Mouse (Mus musculus) stomach, embryonic 14.5 days (tissue): Measurements from ENCODE around the gene Tmem210. TPM values are rescaled to one million over a fixed set of nuclear protein-coding genes. Genes with fewer than 3 reads are reported as not detected.

ENCODE experiments used
- ATAC-seq: fragments of 200-750 bp; cut with Nextera tagmentation; 2 replicates; pipeline ENCODE4 v1.8.0; 2017; ENCODE audit warnings: low read depth, moderate TSS enrichment; ENCODE audit not compliant: insufficient number of reproducible peaks, insufficient read depth, low FRiP score
- H3K27ac ChIP-seq: fragments of 300-500 bp; sonication (generic); 2 replicates; pipeline ENCODE4 v1.5.1; 2014; ENCODE audit warnings: mild to moderate bottlenecking, low read length, moderate library complexity, mixed read lengths
- H3K27me3 ChIP-seq: fragments of 300-500 bp; sonication (generic); 2 replicates; pipeline ENCODE4 v1.6.1; 2014; ENCODE audit warnings: low read length, control low read depth, mixed read lengths; ENCODE audit not compliant: control insufficient read depth, insufficient read depth
- H3K36me3 ChIP-seq: fragments of 300-500 bp; sonication (generic); 2 replicates; pipeline ENCODE4 v1.6.1; 2014; ENCODE audit warnings: mild to moderate bottlenecking, control low read depth, low read length, moderate library complexity, mixed read lengths; ENCODE audit not compliant: control insufficient read depth, insufficient read depth
- H3K4me1 ChIP-seq: fragments of 300-500 bp; sonication (generic); 2 replicates; pipeline ENCODE4 v1.6.1; 2014; ENCODE audit warnings: low read length, control low read depth, mixed read lengths; ENCODE audit not compliant: control insufficient read depth, insufficient read depth
- H3K4me2 ChIP-seq: fragments of 300-500 bp; sonication (generic); replicated peaks from 2 replicates; pipeline ENCODE4 v1.6.1; 2014; ENCODE audit warnings: low read depth, low read length, control low read depth
- H3K4me3 ChIP-seq: fragments of 300-500 bp; sonication (generic); 2 replicates; pipeline ENCODE4 v1.5.1; 2014; ENCODE audit warnings: low read depth, low read length, control low read depth
- H3K9ac ChIP-seq: fragments of 300-500 bp; sonication (generic); replicated peaks from 2 replicates; pipeline ENCODE4 v1.6.1; 2014; ENCODE audit warnings: low read depth, mild to moderate bottlenecking, control low read depth, low read length, moderate library complexity, mixed read lengths
- H3K9me3 ChIP-seq: fragments of 300-500 bp; sonication (generic); 2 replicates; pipeline ENCODE4 v1.6.1; 2016; ENCODE audit warnings: low read depth, low read length, control low read depth; ENCODE audit not compliant: control insufficient read depth
- WGBS: fragments of 180-500 bp; shearing (Covaris S2); extraction: QIAGEN DNeasy Blood & Tissue Kit; methylation state at CpG from one replicate; pipeline ENCODE4 v1.1.7; 2014; 5-methylcytosine and 5-hydroxymethylcytosine counted together
- polyA plus RNA-seq: library from polyadenylated mRNA; unstranded; fragments of >200 nt; fragmentation: Nextera tagmentation; extraction: Ambion mirVana; gene quantifications from 2 replicates; pipeline ENCODE4 v1.2.1, GENCODE M21; 2014

The Tmem210 gene
- polyA plus RNA-seq, 1 experiment from 2014 or later = not detected

DNA sequence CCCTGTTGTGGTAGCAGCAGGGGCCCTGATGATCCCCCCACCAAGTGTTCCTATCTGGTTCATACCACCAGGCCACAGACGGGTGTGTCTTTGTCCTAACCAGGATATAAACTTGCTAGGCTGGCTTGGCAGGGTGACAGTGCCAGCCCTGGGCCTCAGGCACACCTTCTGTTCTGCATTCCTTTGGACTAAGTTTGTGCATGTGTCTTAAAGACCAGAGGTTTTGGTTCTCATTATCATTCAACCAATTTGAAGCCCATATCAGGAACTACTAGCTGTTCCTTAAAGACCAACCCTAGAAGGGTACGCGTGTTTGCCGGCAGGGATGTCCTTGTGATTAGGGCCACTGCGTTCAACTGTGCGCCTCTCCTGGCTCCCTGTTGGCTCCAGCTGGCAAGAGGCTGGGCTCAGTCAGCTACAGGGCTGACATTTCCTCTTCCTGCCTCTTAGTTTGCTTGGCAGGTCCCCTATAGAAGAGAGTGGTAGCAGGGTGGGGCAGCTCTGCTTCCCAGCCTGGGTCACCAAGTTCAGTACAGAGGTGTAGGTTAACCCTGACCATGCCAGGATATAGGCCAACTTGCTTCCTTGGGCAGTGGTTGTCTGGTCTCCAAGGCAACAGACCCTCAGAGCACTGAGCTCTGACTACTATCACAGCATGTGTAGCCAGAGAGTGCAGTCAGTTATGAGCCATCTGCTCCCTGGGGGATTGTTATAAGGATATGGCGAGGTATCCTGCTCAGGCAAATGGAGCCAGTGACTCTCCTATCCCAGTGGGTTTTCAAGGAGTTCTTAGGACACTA, 908 bp upstream of the Tmem210 start:
- H3K4me1 ChIP-seq = peaks cover 12% of the 10 kb centered on the region
- ATAC-seq = peak; percentile 65
- H3K27ac ChIP-seq = peak overlapping the region; percentile 88
- peaks cover 36% of the 10 kb centered on the region for H3K27me3 ChIP-seq
- H3K36me3 ChIP-seq = peaks cover 38% of the 10 kb centered on the region
- H3K4me2 ChIP-seq = peak overlapping the region; percentile 6; the same call in 1 of the 2 replicates
- H3K4me3 ChIP-seq = no peak overlapping the region
- H3K9me3 ChIP-seq = no peaks in the 10 kb centered on the region
- 45% methylated on average over 7 of the region's 7 CpGs for WGBS
- no peak overlapping the region for H3K9ac ChIP-seq

DNA sequence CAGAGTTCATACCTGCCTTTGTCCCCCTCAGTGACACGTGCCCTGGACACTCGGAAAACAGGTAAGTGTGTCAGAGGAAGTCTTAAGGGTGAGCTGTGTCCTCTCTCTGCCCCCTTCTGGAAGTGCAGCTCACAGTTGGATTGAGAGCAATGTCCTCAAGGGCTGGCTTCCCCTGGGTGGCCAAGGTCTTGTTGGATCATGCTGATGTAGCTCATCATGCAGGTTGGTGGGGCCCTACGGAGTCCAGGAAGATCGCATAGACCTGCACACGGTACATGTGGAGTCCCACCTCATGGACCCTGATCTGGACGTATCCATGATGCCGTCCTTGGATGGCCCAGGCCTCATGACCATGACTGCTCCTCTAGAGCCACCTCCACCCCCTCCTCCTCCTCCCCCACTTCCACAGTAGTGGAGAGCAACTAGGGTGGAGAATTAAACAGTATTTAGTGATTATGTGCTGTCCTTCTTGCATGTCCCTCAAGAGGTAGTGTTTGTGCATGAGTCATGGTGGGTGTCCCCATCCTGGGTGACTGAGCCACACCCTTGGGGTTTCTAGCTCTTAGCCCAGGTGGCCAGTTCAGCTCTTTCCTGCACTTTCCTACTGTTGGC, 895 bp downstream of the Tmem210 start:
- ATAC-seq = no peak
- H3K27ac ChIP-seq = no peak overlapping the region
- peaks cover 18% of the 10 kb centered on the region for H3K4me1 ChIP-seq
- H3K4me2 ChIP-seq = no peak overlapping the region
- H3K9ac ChIP-seq = no peak overlapping the region
- no peak overlapping the region for H3K4me3 ChIP-seq
- H3K27me3 ChIP-seq = peaks cover 44% of the 10 kb centered on the region
- no peaks in the 10 kb centered on the region for H3K9me3 ChIP-seq
- peaks cover 21% of the 10 kb centered on the region for H3K36me3 ChIP-seq
- 76% methylated on average over 7 of the region's 7 CpGs for WGBS

DNA sequence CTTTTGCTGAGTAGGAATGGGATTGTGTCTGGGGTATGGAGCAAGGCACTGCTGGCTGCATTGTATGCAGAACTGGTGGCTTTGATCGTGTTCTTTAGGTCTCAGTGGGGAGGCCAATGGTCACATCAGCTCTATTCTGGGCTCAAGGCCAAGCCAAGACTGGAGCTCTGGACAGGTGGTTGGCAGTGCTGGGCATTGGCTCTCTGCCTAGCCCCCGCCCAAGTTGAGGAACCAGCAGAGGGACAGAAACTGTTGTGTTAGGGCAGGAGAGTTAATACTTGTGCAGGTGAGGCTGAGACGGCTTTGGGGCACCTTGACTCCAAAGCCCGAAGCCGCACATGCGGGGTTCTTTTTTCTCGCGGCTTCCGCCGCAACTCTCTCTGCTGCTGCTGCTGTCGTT, 1.7 kb downstream of the Tmem210 start, which contains the start of gene Lrrc26:
Lrrc26 (plus strand) TSS at position 265 of the 400 bp plus-strand sequence.
- peaks cover 44% of the 10 kb centered on the region for H3K27me3 ChIP-seq
- H3K9ac ChIP-seq = no peak within 1 kb of the TSS
- H3K9me3 ChIP-seq = no peaks in the 10 kb centered on the region
- H3K27ac ChIP-seq = no peak within 1 kb of the TSS
- peak within 1 kb of the TSS; percentile 5 for H3K4me3 ChIP-seq
- peaks cover 18% of the 10 kb centered on the region for H3K4me1 ChIP-seq
- H3K36me3 ChIP-seq = peaks cover 12% of the 10 kb centered on the region
- ATAC-seq = no peak
- H3K4me2 ChIP-seq = peak within 1 kb of the TSS; percentile 26
- WGBS = 14% methylated on average over 11 of the region's 11 CpGs

DNA sequence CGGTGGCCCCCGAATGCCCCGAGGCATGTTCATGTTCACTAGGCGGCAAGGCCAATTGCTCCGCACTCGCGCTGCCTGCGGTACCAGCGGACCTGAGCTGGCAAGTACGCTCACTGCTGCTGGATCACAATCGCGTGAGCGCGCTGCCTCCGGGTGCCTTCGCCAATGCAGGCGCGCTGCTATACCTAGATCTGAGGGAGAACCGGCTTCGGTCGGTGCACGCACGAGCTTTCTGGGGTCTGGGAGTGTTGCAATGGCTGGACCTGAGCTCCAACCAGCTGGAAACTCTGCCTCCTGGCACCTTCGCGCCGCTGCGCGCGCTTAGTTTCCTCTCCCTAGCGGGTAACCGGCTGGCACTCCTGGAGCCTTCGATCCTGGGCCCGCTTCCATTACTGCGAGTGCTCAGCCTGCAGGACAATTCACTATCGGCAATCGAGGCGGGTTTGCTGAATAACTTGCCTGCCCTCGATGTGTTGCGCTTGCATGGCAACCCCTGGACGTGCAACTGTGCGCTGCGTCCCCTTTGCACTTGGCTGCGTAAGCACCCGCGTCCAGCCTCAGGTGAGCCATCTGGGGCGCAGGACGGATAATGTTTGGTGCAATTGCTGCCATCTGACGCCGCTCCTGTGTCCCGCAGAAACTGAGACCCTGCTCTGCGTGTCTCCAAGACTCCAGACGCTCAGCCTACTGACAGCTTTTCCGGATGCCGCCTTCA, 2.3 kb downstream of the Tmem210 start:
- 1% methylated on average over 54 of the region's 54 CpGs for WGBS

DNA sequence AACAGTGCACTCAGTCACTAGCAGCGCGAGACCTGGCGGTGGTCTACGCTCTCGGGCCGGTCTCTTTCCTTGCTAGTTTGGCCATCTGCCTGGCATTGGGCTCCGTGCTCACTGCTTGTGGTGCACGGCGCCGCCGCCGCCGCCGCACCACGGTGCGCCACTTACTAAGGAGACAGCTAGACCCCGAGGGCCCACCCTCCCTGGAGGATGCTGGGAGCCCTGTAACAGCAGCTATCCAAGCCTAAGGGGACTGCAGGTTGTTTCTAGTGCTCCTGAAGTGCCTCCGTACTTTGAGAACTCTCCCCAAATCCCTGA, 2.8 kb downstream of the Tmem210 start:
- peak overlapping the region; percentile 26 for H3K4me2 ChIP-seq
- ATAC-seq = no peak
- no peak overlapping the region for H3K27ac ChIP-seq
- H3K4me1 ChIP-seq = peaks cover 15% of the 10 kb centered on the region
- no peaks in the 10 kb centered on the region for H3K9me3 ChIP-seq
- H3K27me3 ChIP-seq = peaks cover 44% of the 10 kb centered on the region
- no peak overlapping the region for H3K9ac ChIP-seq
- peak overlapping the region; percentile 5 for H3K4me3 ChIP-seq
- WGBS = 1% methylated on average over 18 of the region's 18 CpGs
- H3K36me3 ChIP-seq = peaks cover 1% of the 10 kb centered on the region; the same call in 1 of the 2 replicates

More for the DNA sequence above, 2.3 kb downstream of the Tmem210 start:
- Histone ChIP-seq H3K9ac (no peak overlapping the region), H3K4me3 (peak overlapping the region; percentile 5), H3K9me3 (no peaks in the 10 kb centered on the region), H3K4me2 (peak overlapping the region; percentile 26), H3K27me3 (peaks cover 44% of the 10 kb centered on the region), H3K27ac (no peak overlapping the region), H3K36me3 (peaks cover 6% of the 10 kb centered on the region), H3K4me1 (peaks cover 18% of the 10 kb centered on the region)
- ATAC-seq = no peak

DNA sequence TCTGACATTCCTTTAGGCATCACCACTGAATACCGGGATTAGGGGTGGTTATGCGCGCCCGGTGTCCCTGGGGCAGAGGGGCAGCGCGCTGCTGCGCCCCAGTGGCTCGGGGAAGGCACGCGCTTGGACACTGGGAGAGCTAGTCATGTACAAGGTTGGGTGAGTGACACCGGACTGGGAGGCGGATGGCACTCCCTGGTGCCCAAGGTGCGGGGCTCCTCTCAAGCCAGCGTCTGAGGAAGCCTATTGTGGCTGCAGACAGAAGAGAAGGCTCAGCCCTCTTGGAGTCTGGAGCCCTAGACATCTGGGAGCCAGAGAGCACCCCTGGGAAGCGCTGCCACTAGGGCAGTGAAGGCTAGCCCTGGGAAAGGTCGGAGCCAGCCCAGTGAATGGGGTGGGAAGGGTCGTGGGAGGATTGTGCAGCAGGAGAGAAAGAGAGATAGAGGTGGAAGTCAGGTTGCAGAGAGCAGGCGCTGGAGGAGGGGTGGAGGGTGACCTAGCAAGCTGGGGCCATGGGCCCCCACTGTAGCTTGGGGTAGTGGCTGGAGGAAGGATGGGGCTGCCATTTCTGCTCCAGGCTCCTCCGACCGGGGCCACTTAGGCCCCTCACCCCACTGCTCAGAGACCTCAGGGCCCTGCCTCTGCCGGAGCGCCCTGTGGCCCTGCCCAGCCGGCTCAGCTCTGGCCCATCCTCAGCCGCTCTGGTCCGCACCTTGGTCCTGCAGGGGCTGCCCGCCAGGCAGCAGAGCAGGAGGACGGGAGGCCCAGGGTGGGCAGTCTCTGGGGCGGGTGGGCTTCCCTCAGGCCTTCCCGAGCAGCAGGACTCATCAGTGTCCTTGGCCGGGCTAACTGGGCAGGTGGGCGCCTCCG, 3.5 kb downstream of the Tmem210 start:
- Histone ChIP-seq H3K9me3 (no peaks in the 10 kb centered on the region), H3K4me3 (peak overlapping the region; percentile 28; the same call in 1 of the 2 replicates), H3K27ac (no peak overlapping the region), H3K27me3 (peaks cover 44% of the 10 kb centered on the region), H3K36me3 (no peaks in the 10 kb centered on the region), H3K9ac (0 out of 2 replicates have a peak overlapping the region, but pooled peaks have one; percentile 10), H3K4me2 (peak overlapping the region; percentile 46), H3K4me1 (peaks cover 10% of the 10 kb centered on the region)
- 8% methylated on average over 32 of the region's 32 CpGs for WGBS
- no peak for ATAC-seq

DNA sequence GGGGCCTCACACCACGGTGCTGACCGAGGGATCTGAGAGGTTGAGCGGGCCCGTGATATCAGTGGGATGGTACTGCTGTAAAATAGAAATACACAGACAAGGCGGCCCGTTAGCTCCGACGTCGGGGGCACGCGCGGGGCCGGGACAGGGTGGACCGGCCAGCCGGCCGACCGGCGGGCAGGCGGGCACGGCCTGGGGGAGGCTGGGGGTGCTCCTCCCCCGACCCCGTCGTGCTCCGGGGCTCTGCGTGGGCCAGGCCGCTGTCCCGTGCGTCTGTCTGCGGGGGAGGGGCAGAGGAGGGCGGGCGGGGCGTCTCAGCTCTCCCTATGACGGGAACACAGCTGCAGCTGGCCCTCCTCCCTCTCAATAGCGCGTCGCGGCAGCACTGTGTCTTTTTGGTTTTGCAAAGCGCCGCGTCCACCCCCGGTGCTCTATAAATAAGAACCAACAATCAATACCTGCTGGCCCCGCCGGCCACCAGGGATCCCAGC, 4.2 kb downstream of the Tmem210 start:
- Histone ChIP-seq H3K9me3 (no peaks in the 10 kb centered on the region), H3K4me2 (peak overlapping the region; percentile 46), H3K4me3 (peak overlapping the region; percentile 28), H3K36me3 (no peaks in the 10 kb centered on the region), H3K27me3 (peaks cover 44% of the 10 kb centered on the region), H3K9ac (0 out of 2 replicates have a peak overlapping the region, but pooled peaks have one; percentile 10), H3K27ac (no peak overlapping the region), H3K4me1 (peaks cover 7% of the 10 kb centered on the region)
- WGBS = 4% methylated on average over 31 of the region's 43 CpGs
- 0 out of 2 replicates have a peak, but pooled peaks have one; percentile 14 for ATAC-seq
